Mouse (Mus musculus) midbrain, postnatal 0 days (tissue): ENCODE results near the gene Ggt6. TPM values are rescaled to one million over a fixed set of nuclear protein-coding genes. Genes with fewer than 3 reads are reported as not detected.

Experiments used
- ATAC-seq: fragments of 200-750 bp; cut with Nextera tagmentation; 2 replicates; pipeline ENCODE4 v1.8.0; 2017; ENCODE audit warnings: moderate number of reproducible peaks, mild to moderate bottlenecking, moderate TSS enrichment, moderate library complexity; ENCODE audit not compliant: low FRiP score
- DNase-seq: peaks from one replicate; pipeline ENCODE4 v3.0.0-alpha.2; 2015; ENCODE audit warnings: low spot score
- H3K27ac ChIP-seq: fragments of 300-500 bp; sonication (generic); 2 replicates; pipeline ENCODE4 v1.5.1; 2014; ENCODE audit warnings: low read depth, mild to moderate bottlenecking, low read length, mixed read lengths
- H3K27me3 ChIP-seq: fragments of 300-500 bp; sonication (generic); 2 replicates; pipeline ENCODE4 v1.6.1; 2014; ENCODE audit warnings: low read length, control low read depth, mixed read lengths; ENCODE audit not compliant: insufficient read depth
- H3K36me3 ChIP-seq: fragments of 300-500 bp; sonication (generic); 2 replicates; pipeline ENCODE4 v1.6.1; 2014; ENCODE audit warnings: low read length, control low read depth, mixed read lengths; ENCODE audit not compliant: insufficient read depth
- H3K4me1 ChIP-seq: fragments of 300-500 bp; sonication (generic); 2 replicates; pipeline ENCODE4 v1.6.1; 2014; ENCODE audit warnings: mild to moderate bottlenecking, control low read depth, antibody characterized with exemption, low read length, mixed read lengths; ENCODE audit not compliant: insufficient read depth
- H3K4me2 ChIP-seq: fragments of 300-500 bp; sonication (generic); 2 replicates; pipeline ENCODE4 v1.6.1; 2014; ENCODE audit warnings: low read depth, mild to moderate bottlenecking, low read length, mixed read lengths; ENCODE audit not compliant: poor library complexity, severe bottlenecking
- H3K4me3 ChIP-seq: fragments of 300-500 bp; sonication (generic); 2 replicates; pipeline ENCODE4 v1.5.1; 2014; ENCODE audit warnings: low read depth, mild to moderate bottlenecking, low read length, moderate library complexity
- H3K9ac ChIP-seq: fragments of 300-500 bp; sonication (generic); replicated peaks from 2 replicates; pipeline ENCODE4 v1.6.1; 2014; ENCODE audit warnings: mild to moderate bottlenecking, low read length, moderate library complexity, mixed read lengths; ENCODE audit not compliant: poor library complexity, severe bottlenecking
- H3K9me3 ChIP-seq: fragments of 300-500 bp; sonication (generic); 2 replicates; pipeline ENCODE4 v1.6.1; 2016; ENCODE audit warnings: low read length, control low read depth
- CTCF ChIP-seq: IDR thresholded peaks from 2 replicates; pipeline ENCODE4 v1.5.1; 2016; ENCODE audit warnings: antibody characterized with exemption, mild to moderate bottlenecking
- WGBS: fragments of 180-500 bp; shearing (Covaris S2); extraction: QIAGEN DNeasy Blood & Tissue Kit; methylation state at CpG from one replicate; pipeline ENCODE4 v1.1.7; 2014; 5-methylcytosine and 5-hydroxymethylcytosine counted together
- polyA plus RNA-seq: library from polyadenylated mRNA; unstranded; fragments of >200 nt; fragmentation: Nextera tagmentation; extraction: Ambion mirVana; gene quantifications from 2 replicates; pipeline ENCODE4 v1.2.1, GENCODE M21; 2015
- total RNA-seq: library from RNA; depleted of rRNA; stranded (reverse); fragments of >200 nt; gene quantifications from 2 replicates; pipeline ENCODE4 v1.2.3, GENCODE M21; 2014

The Ggt6 gene
- total and polyA plus RNA-seq, 2 experiments from 2014 or later: 1.4 TPM; not detected in 1

- no peaks in the 10 kb centered on the region for H3K4me1 ChIP-seq
- H3K36me3 ChIP-seq: 0 out of 2 replicates have a peak, but pooled peaks cover 7% of the 10 kb centered on the region
- H3K27ac ChIP-seq: no peak overlapping the region
- no peaks in the 10 kb centered on the region for H3K9me3 ChIP-seq
- no peak overlapping the region for H3K4me2 ChIP-seq
- H3K27me3 ChIP-seq: no peaks in the 10 kb centered on the region
- DNase-seq (no peak), ATAC-seq (no peak)
- WGBS: 86% methylated on average over 5 of the region's 5 CpGs
- H3K4me3 ChIP-seq: no peak overlapping the region
- no peak overlapping the region for H3K9ac ChIP-seq
- TF ChIP-seq CTCF: no peak
Measured at GRCm38 (mm10) chr11:72402017-72402416, 33.3 kb upstream of the Ggt6 start.

- Histone ChIP-seq H3K9me3 (no peaks in the 10 kb centered on the region), H3K9ac (no peak overlapping the region), H3K27ac (no peak overlapping the region), H3K4me2 (no peak overlapping the region), H3K27me3 (no peaks in the 10 kb centered on the region), H3K4me1 (no peaks in the 10 kb centered on the region), H3K4me3 (no peak overlapping the region), H3K36me3 (0 out of 2 replicates have a peak, but pooled peaks cover 7% of the 10 kb centered on the region)
- ATAC-seq (no peak), DNase-seq (no peak)
- WGBS: 93% methylated on average over 12 of the region's 12 CpGs
- TF ChIP-seq CTCF: no peak
Measured at GRCm38 (mm10) chr11:72402969-72403368, 32.4 kb upstream of the Ggt6 start.

GRCm38 (mm10) chr11:72405532-72405931 lies 29.8 kb upstream of the Ggt6 start:
- ATAC-seq (no peak), DNase-seq (no peak)
- no peak overlapping the region for H3K4me3 ChIP-seq
- no peak overlapping the region for H3K4me2 ChIP-seq
- no peak for TF ChIP-seq CTCF
- no peaks in the 10 kb centered on the region for H3K9me3 ChIP-seq
- no peaks in the 10 kb centered on the region for H3K36me3 ChIP-seq
- no peaks in the 10 kb centered on the region; the same call in 1 of the 2 replicates for H3K27me3 ChIP-seq
- H3K4me1 ChIP-seq: no peaks in the 10 kb centered on the region
- H3K27ac ChIP-seq: no peak overlapping the region
- no peak overlapping the region for H3K9ac ChIP-seq
- 67% methylated on average over 4 of the region's 4 CpGs for WGBS

- TF ChIP-seq CTCF: no peak
- Histone ChIP-seq H3K27ac (no peak overlapping the region), H3K4me1 (no peaks in the 10 kb centered on the region), H3K4me2 (no peak overlapping the region), H3K9me3 (no peaks in the 10 kb centered on the region), H3K27me3 (no peaks in the 10 kb centered on the region; the same call in 1 of the 2 replicates), H3K36me3 (no peaks in the 10 kb centered on the region), H3K9ac (no peak overlapping the region), H3K4me3 (no peak overlapping the region)
- ATAC-seq (no peak), DNase-seq (no peak)
- WGBS: 68% methylated on average over 8 of the region's 8 CpGs
Measured at GRCm38 (mm10) chr11:72406079-72406675, 29.1 kb upstream of the Ggt6 start.

- no peaks in the 10 kb centered on the region for H3K36me3 ChIP-seq
- no peak overlapping the region for H3K4me2 ChIP-seq
- H3K27me3 ChIP-seq: no peaks in the 10 kb centered on the region; the same call in 1 of the 2 replicates
- H3K4me1 ChIP-seq: peaks cover 3% of the 10 kb centered on the region; the same call in 1 of the 2 replicates
- no peaks in the 10 kb centered on the region for H3K9me3 ChIP-seq
- H3K9ac ChIP-seq: no peak overlapping the region
- DNase-seq (no peak), ATAC-seq (no peak)
- no peak for TF ChIP-seq CTCF
- no peak overlapping the region for H3K4me3 ChIP-seq
- whole genome bisulfite sequencing: 24% methylated on average over 3 of the region's 3 CpGs
- no peak overlapping the region for H3K27ac ChIP-seq
Measured at GRCm38 (mm10) chr11:72407081-72407480, 28.2 kb upstream of the Ggt6 start.

- no peak overlapping the region for H3K4me3 ChIP-seq
- H3K27ac ChIP-seq: no peak overlapping the region
- H3K9me3 ChIP-seq: no peaks in the 10 kb centered on the region
- DNase-seq (no peak), ATAC-seq (no peak)
- no peak overlapping the region for H3K9ac ChIP-seq
- no peak overlapping the region for H3K4me2 ChIP-seq
- 32% methylated on average over 7 of the region's 7 CpGs for WGBS
- no peaks in the 10 kb centered on the region; the same call in none of the 2 replicates for H3K27me3 ChIP-seq
- no peaks in the 10 kb centered on the region for H3K36me3 ChIP-seq
- no peak for TF ChIP-seq CTCF
- peaks cover 3% of the 10 kb centered on the region; the same call in 1 of the 2 replicates for H3K4me1 ChIP-seq
Measured at GRCm38 (mm10) chr11:72407574-72407973, 27.8 kb upstream of the Ggt6 start.
